Mouse (Mus musculus) lung, embryonic 15.5 days (tissue): ENCODE measurements around the gene Ttc39a. TPM values are rescaled to one million over a fixed set of nuclear protein-coding genes. Genes with fewer than 3 reads are reported as not detected.

ENCODE experiments used
- polyA plus RNA-seq: library from polyadenylated mRNA; unstranded; fragments of >200 nt; fragmentation: Nextera tagmentation; extraction: Ambion mirVana; gene quantifications from 2 replicates; pipeline ENCODE4 v1.2.1, GENCODE M21; 2015

Gene Ttc39a
- polyA plus RNA-seq, 1 experiment from 2014 or later: 6.5 TPM

Other genes with a start within 250 kb of the Ttc39a start
- gene Osbpl9, start 204.4 kb upstream of the Ttc39a start, polyA plus RNA-seq: 65.2 and 67.3 TPM in 2 replicates
- 0.08 TPM in 1 of 2 replicates, not detected in the other for gene Calr4, start 172.1 kb upstream of the Ttc39a start, polyA plus RNA-seq
- 38.6 and 47.3 TPM in 2 replicates for gene Eps15, start 126.4 kb upstream of the Ttc39a start, polyA plus RNA-seq
- gene Rnf11, start 78.1 kb downstream of the Ttc39a start, polyA plus RNA-seq: 41.3 and 43.3 TPM in 2 replicates
- gene 4930522H14Rik, start 124.7 kb downstream of the Ttc39a start, polyA plus RNA-seq: not detected in 2 replicates